Mouse (Mus musculus) olfactory bulb, adult 2 months (tissue): ENCODE measurements at regions not wholly inside any gene's neighbourhood (a gene's known extent, or its start where the extent isn't known, plus 50 kb on each side); places are given as distances from the start of the nearest gene placed in this dataset.

Source experiments
- CTCF ChIP-seq: fragments of 200-500 bp; IDR thresholded peaks from 2 replicates; pipeline ENCODE4 v1.5.1; 2012; ENCODE audit warnings: low read depth, mild to moderate bottlenecking, low read length, moderate library complexity; ENCODE audit not compliant: insufficient read depth
- POLR2A ChIP-seq: fragments of 200-500 bp; IDR thresholded peaks from 2 replicates; pipeline ENCODE4 v1.6.1; 2012; ENCODE audit warnings: mild to moderate bottlenecking, low read depth, low read length, moderate library complexity; ENCODE audit not compliant: insufficient read depth

- no peak for TF ChIP-seq CTCF
- no peak for TF ChIP-seq POLR2A
Measured at GRCm38 (mm10) chr2:74291416-74292396, 287.5 kb downstream of the Lnpk start.
